In the genomic region with DNA sequence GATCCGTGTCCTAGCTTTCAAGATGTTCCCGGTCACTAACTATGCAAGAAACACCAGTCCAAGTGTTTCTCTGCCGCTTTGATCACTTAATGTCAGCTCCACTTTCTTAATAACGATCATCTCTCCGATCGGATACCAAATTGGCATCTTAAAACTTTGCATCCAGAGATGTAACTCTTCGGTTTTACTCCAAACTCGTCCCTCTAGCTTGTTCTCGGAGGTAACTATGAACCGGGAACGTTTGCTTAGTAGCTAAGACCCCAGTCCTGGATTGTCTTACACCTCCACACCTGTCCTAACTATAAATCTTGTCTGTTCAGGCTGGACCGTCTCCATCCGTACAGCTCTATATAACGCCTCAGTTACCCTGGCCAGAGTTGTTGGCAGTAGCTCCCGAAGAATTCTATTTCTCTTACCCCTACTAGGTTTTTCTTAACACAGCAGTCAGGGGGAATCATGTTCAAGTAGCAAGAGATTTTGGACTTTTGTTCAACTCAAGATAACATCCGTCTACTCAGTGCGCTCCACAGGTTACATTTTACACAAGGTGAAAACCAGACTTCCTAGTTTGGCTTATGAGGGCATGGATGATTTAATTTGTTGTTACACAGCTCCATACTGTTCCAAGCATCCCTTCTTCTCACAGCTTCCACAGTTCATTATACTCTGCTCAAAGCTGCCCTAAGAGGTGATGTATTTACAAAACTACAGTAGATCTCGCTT, we compare ENCODE assay signal across 8 mouse cellular contexts. TPM values are rescaled to one million over a fixed set of nuclear protein-coding genes. Genes with fewer than 3 reads are reported as not detected.
DNase-seq lines count a peak whose midpoint lies in the region; ATAC-seq and TF ChIP-seq lines count a peak whose summit lies in the region.

No protein-coding gene starts in this region.

- peak; percentile 6; the same call in 1 of the 2 replicates for ATAC-seq in lung, embryonic 14.5 days (ENCODE audit: insufficient read depth)
- ATAC-seq in limb, embryonic 13.5 days (ENCODE audit: low FRiP score, low read depth), result 0 out of 2 replicates have a peak, but pooled peaks have one; percentile 37
- ATAC-seq in stomach, embryonic 15.5 days (ENCODE audit: insufficient read depth, low FRiP score, low read depth), result no peak

- DNase-seq in lung, embryonic 14.5 days, result peak; percentile 37
- DNase-seq in lung, postnatal 36 days, result no peak
- DNase-seq in gastrocnemius, postnatal 25 days, result peak; percentile 28
- no peak for DNase-seq in right cerebral cortex, postnatal 4 days
- DNase-seq in frontal cortex, postnatal 25 days (ENCODE audit: low spot score in 2 of 2), result no peak

- peak overlapping the region; percentile 99 for H3K27ac ChIP-seq in lung, embryonic 14.5 days (ENCODE audit: low read depth)
- H3K27ac ChIP-seq in cortical plate, adult 2 months (ENCODE audit: insufficient read depth, low read length), result peak overlapping the region; percentile 97
- H3K27ac ChIP-seq in limb, embryonic 13.5 days, result peak overlapping the region; percentile 99
- peak overlapping the region; percentile 100 for H3K27ac ChIP-seq in stomach, embryonic 15.5 days

- H3K4me3 ChIP-seq in lung, embryonic 14.5 days (ENCODE audit: low read depth, low read length), result peak overlapping the region; percentile 97
- H3K4me3 ChIP-seq in cortical plate, adult 2 months (ENCODE audit: insufficient read depth, low read length), result peak overlapping the region; percentile 85
- peak overlapping the region; percentile 94 for H3K4me3 ChIP-seq in limb, embryonic 13.5 days
- peak overlapping the region; percentile 85 for H3K4me3 ChIP-seq in stomach, embryonic 15.5 days (replicated peaks)

- no peak for TF ChIP-seq CTCF in lung, embryonic 14.5 days (IDR thresholded peaks at IDR 0.05; ENCODE audit: low read depth)
- TF ChIP-seq CTCF in cortical plate, adult 2 months (IDR thresholded peaks at IDR 0.05; ENCODE audit: extremely low read depth, insufficient read depth, low read length), result no peak

- no peaks in the 10 kb centered on the region for H3K36me3 ChIP-seq in lung, embryonic 14.5 days (ENCODE audit: insufficient read depth)
- H3K36me3 ChIP-seq in limb, embryonic 13.5 days, result no peaks in the 10 kb centered on the region
- no peaks in the 10 kb centered on the region for H3K36me3 ChIP-seq in stomach, embryonic 15.5 days

- peak overlapping the region; percentile 95 for H3K4me2 ChIP-seq in lung, embryonic 14.5 days
- H3K4me2 ChIP-seq in limb, embryonic 13.5 days (replicated peaks), result peak overlapping the region; percentile 68
- H3K4me2 ChIP-seq in stomach, embryonic 15.5 days, result peak overlapping the region; percentile 70

- H3K4me1 ChIP-seq in lung, embryonic 14.5 days (ENCODE audit: insufficient read depth), result peaks cover 19% of the 10 kb centered on the region
- peaks cover 6% of the 10 kb centered on the region; the same call in 1 of the 2 replicates for H3K4me1 ChIP-seq in cortical plate, adult 2 months (ENCODE audit: control insufficient read depth, insufficient read depth, low read length)
- H3K4me1 ChIP-seq in limb, embryonic 13.5 days, result peaks cover 35% of the 10 kb centered on the region
- peaks cover 25% of the 10 kb centered on the region for H3K4me1 ChIP-seq in stomach, embryonic 15.5 days

- no peaks in the 10 kb centered on the region for H3K27me3 ChIP-seq in lung, embryonic 14.5 days (ENCODE audit: insufficient read depth, low read length)
- H3K27me3 ChIP-seq in limb, embryonic 13.5 days, result no peaks in the 10 kb centered on the region
- no peaks in the 10 kb centered on the region for H3K27me3 ChIP-seq in stomach, embryonic 15.5 days (replicated peaks)

- 4% methylated on average over 18 of the region's 18 CpGs for WGBS in lung, embryonic 14.5 days
- 10% methylated on average over 18 of the region's 18 CpGs for WGBS in limb, embryonic 13.5 days
- WGBS in stomach, embryonic 15.5 days, result 6% methylated on average over 18 of the region's 18 CpGs

- peak overlapping the region; percentile 99 for H3K9ac ChIP-seq in lung, embryonic 14.5 days
- H3K9ac ChIP-seq in limb, embryonic 13.5 days, result peak overlapping the region; percentile 99
- peak overlapping the region; percentile 95 for H3K9ac ChIP-seq in stomach, embryonic 15.5 days

- H3K9me3 ChIP-seq in lung, embryonic 14.5 days (ENCODE audit: low read depth, low read length), result no peaks in the 10 kb centered on the region
- H3K9me3 ChIP-seq in limb, embryonic 13.5 days, result no peaks in the 10 kb centered on the region
- H3K9me3 ChIP-seq in stomach, embryonic 15.5 days, result no peaks in the 10 kb centered on the region

- no peak for TF ChIP-seq POLR2A in cortical plate, adult 2 months (IDR thresholded peaks at IDR 0.05; ENCODE audit: extremely low read depth, insufficient read depth, low read length)

RNA-seq across cellular contexts. Expression of a gene that starts 2.8 kb away (rescaled TPM):
- 58.2 and 58.7 TPM in 2 replicates for polyA plus RNA-seq in lung, embryonic 14.5 days (2014; fragmentation: Nextera tagmentation; extraction: Ambion mirVana)
- 49.4 and 55.9 TPM in 2 replicates for polyA plus RNA-seq in cortical plate, adult 2 months (2012; rRNA removed)
- total RNA-seq in gastrocnemius, postnatal 25 days (2021), result 10 to 100 TPM; 61.8 to 73.9 TPM
- polyA plus RNA-seq in limb, embryonic 13.5 days (2015; fragmentation: Nextera tagmentation; extraction: Ambion mirVana), result 97.6 and 105 TPM in 2 replicates
- 80.5 and 84.0 TPM in 2 replicates for polyA plus RNA-seq in stomach, embryonic 15.5 days (2015; fragmentation: Nextera tagmentation; extraction: Ambion mirVana)

Comparison
In these comparisons a context has a peak if more than half of its experiments do, and no peak if none do; other contexts are left out.
1. DNase-seq: peak in lung, embryonic 14.5 days (single experiment) and gastrocnemius, postnatal 25 days (single experiment); none in lung, postnatal 36 days (single experiment), right cerebral cortex, postnatal 4 days (single experiment) and frontal cortex, postnatal 25 days (0 of 2).
2. Peak in every context shown above with its lines, with median percentiles within 50 percentile points of each other: H3K27ac ChIP-seq, H3K4me2 ChIP-seq, H3K4me3 ChIP-seq and H3K9ac ChIP-seq.